Mouse (Mus musculus): ENCODE measurements at regions not wholly inside any gene's neighbourhood (a gene's known extent, or its start where the extent isn't known, plus 50 kb on each side); places are given as distances from the start of the nearest gene placed in this dataset.

DNA sequence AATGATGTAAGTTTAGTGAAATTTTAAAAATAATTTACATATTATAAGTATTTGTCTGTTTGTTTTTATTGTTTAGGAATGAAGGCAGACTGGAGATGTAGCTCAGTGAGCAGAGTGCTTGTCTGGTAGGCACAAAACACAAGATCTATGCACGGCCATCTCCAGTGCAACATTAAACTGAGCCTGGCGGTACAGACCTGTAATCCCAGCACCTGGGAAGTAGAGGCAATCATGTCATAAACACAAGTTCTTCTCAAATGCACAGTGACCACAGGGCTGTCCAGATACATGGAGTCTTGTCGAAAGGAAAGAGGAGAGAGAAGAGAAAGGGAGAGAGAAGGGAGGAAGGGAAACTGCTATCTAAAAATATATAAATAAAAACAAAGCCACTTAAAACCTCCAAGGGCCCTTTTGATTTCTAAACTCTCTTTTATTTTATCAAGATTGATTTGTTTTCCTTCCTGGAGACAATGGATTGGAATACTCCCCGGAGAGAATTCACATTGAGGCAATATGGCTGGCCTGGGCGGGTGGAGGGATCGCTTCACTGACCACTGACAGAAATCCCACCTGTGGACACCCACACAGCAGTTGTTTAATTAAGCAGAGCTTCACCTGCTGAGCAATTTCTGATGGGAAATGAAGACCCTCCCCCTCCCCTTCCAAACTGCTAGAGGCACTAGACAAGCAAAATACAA is 215.6 kb upstream of the Tll1 start:
- Histone ChIP-seq H3K27me3 (ENCODE audit: insufficient read depth, low read length) (no peaks in the 10 kb centered on the region), H3K9me3 (ENCODE audit: low read depth, low read length) (no peaks in the 10 kb centered on the region), H3K4me2 (no peak overlapping the region), H3K27ac (ENCODE audit: low read depth) (no peak overlapping the region), H3K9ac (no peak overlapping the region), H3K4me3 (ENCODE audit: low read depth, low read length) (no peak overlapping the region), H3K36me3 (ENCODE audit: insufficient read depth) (no peaks in the 10 kb centered on the region), H3K4me1 (ENCODE audit: insufficient read depth) (no peaks in the 10 kb centered on the region)
- no peak for TF ChIP-seq CTCF (IDR thresholded peaks at IDR 0.05; ENCODE audit: low read depth)
- 92% methylated on average over 6 of the region's 6 CpGs for WGBS
- ATAC-seq (ENCODE audit: insufficient read depth): no peak
- DNase-seq: no peak

DNA sequence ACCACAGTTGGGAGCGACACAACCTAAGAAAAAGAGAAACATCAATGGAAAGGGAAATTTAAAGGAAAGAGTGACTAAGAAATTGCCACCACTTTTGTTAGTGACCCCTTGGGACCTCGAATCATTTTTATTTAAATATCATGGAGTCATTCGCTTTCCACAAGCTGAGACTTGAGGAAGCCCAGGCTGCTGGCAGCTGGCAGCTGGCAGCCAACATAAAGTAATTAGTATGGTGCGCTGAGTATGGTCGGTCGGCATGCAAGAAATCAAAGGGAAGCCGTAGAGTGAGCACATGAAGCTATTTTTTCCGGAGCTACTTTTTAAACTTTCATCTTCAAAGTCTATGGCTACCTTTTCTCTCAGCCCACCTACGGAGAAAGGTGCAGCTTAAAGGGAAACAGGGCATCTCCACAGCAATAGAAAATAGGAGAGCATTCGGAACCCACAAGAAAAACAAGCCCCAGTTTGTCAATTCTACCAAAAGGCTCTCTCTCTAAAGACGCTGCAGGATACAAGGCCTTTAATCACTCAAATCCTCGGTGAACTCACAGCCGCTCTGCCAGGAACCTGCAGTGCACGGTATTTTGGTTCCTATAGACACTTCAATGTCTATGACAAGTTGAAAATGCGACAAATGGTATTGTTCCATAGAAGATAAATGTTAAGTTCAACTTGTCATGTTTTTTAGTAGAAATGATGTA is 206.6 kb upstream of the Tll1 start:
- no peak overlapping the region for H3K4me2 ChIP-seq
- no peaks in the 10 kb centered on the region for H3K4me1 ChIP-seq (ENCODE audit: insufficient read depth)
- no peak for TF ChIP-seq CTCF (IDR thresholded peaks at IDR 0.05; ENCODE audit: low read depth)
- no peak overlapping the region for H3K27ac ChIP-seq (ENCODE audit: low read depth)
- no peak overlapping the region for H3K4me3 ChIP-seq (ENCODE audit: low read depth, low read length)
- WGBS: 56% methylated on average over 15 of the region's 15 CpGs
- ATAC-seq (ENCODE audit: insufficient read depth) (peak; percentile 68), DNase-seq (peak; percentile 77)
- H3K9ac ChIP-seq: no peak overlapping the region
- no peaks in the 10 kb centered on the region for H3K36me3 ChIP-seq (ENCODE audit: insufficient read depth)
- no peaks in the 10 kb centered on the region for H3K9me3 ChIP-seq (ENCODE audit: low read depth, low read length)
- no peaks in the 10 kb centered on the region for H3K27me3 ChIP-seq (ENCODE audit: insufficient read depth, low read length)

DNA sequence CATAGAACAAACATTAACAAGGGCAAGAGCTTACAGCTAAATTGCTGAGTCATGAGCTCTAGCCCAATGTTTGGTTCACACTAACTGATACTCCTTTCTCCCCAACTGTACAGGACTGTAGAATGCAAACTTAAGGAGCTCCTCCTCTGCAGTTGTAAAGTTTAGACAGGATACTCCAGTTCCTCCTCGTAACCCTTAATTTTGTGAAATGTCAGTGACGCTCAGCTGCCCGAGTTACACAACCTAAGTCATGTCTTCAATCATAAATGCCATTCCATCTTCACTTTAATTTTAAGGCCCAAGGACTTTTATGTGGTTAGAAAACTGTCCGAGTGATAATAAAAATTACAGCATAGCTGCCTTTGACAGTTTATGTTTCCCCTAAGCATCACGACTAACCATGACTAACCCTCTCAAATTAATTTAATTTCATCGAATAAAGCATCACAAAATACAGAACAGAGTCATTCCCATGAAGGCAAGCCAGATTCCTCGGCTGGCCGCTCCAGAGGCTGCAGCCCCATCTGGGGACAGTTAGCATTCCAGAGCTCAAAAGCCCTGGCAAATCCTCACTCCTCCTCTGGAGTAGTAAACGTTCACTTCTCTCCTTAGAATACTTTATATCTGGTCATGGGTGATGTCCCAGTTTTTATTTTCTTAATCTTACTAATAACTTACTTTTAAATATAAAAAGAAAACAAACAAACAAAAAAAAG is 200.9 kb upstream of the Tll1 start:
- Histone ChIP-seq H3K27ac (ENCODE audit: low read depth) (no peak overlapping the region), H3K4me3 (ENCODE audit: low read depth, low read length) (no peak overlapping the region), H3K36me3 (ENCODE audit: insufficient read depth) (no peaks in the 10 kb centered on the region), H3K9ac (no peak overlapping the region), H3K27me3 (ENCODE audit: insufficient read depth, low read length) (no peaks in the 10 kb centered on the region), H3K4me2 (no peak overlapping the region), H3K9me3 (ENCODE audit: low read depth, low read length) (no peaks in the 10 kb centered on the region), H3K4me1 (ENCODE audit: insufficient read depth) (no peaks in the 10 kb centered on the region)
- 37% methylated on average over 9 of the region's 9 CpGs for WGBS
- DNase-seq (peak; percentile 53), ATAC-seq (ENCODE audit: insufficient read depth) (no peak)
- no peak for TF ChIP-seq CTCF (IDR thresholded peaks at IDR 0.05; ENCODE audit: low read depth)

GRCm38 (mm10) chr8:64399554-64399953 is 193.5 kb upstream of the Tll1 start:
- Histone ChIP-seq H3K9ac (no peak overlapping the region), H3K4me1 (ENCODE audit: insufficient read depth) (0 out of 2 replicates have a peak, but pooled peaks cover 5% of the 10 kb centered on the region)
- no peak for TF ChIP-seq CTCF (IDR thresholded peaks at IDR 0.05; ENCODE audit: low read depth)

GRCm38 (mm10) chr8:64397876-64398275 is 191.8 kb upstream of the Tll1 start:
- Histone ChIP-seq H3K27ac (ENCODE audit: low read depth) (no peak overlapping the region), H3K4me3 (ENCODE audit: low read depth, low read length) (no peak overlapping the region), H3K4me1 (ENCODE audit: insufficient read depth) (0 out of 2 replicates have a peak, but pooled peaks cover 5% of the 10 kb centered on the region), H3K9ac (no peak overlapping the region), H3K4me2 (no peak overlapping the region), H3K9me3 (ENCODE audit: low read depth, low read length) (no peaks in the 10 kb centered on the region), H3K27me3 (ENCODE audit: insufficient read depth, low read length) (no peaks in the 10 kb centered on the region), H3K36me3 (ENCODE audit: insufficient read depth) (no peaks in the 10 kb centered on the region)
- DNase-seq (no peak), ATAC-seq (ENCODE audit: insufficient read depth) (no peak)
- WGBS: 45% methylated on average over 4 of the region's 4 CpGs
- TF ChIP-seq CTCF (IDR thresholded peaks at IDR 0.05; ENCODE audit: low read depth): no peak

More at GRCm38 (mm10) chr8:64399554-64399953, 193.5 kb upstream of the Tll1 start:
- no peak overlapping the region for H3K4me2 ChIP-seq
- WGBS: 81% methylated on average over 3 of the region's 3 CpGs
- no peak for DNase-seq
- ATAC-seq (ENCODE audit: insufficient read depth): no peak
- H3K9me3 ChIP-seq (ENCODE audit: low read depth, low read length): no peaks in the 10 kb centered on the region
- H3K27ac ChIP-seq (ENCODE audit: low read depth): no peak overlapping the region
- no peaks in the 10 kb centered on the region for H3K36me3 ChIP-seq (ENCODE audit: insufficient read depth)
- no peak overlapping the region for H3K4me3 ChIP-seq (ENCODE audit: low read depth, low read length)
- no peaks in the 10 kb centered on the region for H3K27me3 ChIP-seq (ENCODE audit: insufficient read depth, low read length)

DNA sequence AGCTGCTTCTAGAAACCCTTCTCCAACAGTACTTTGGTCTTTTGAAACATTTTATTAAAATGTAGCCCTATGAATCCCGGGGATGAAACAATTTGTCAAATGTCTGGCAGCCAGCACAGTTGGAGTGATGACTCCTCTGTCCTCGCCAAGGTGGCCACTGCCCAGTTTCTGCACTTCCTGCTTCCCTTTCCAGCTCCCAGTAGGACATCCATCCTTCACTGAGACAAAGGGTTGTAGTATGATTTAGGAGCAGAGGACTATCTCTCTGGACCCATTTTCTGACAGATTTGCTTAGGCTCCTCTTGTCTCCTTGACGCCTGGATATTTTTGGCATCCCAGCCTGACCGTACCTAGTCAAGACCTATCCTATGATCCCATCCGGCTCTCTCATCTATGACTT is 189.7 kb upstream of the Tll1 start:
- H3K9ac ChIP-seq: no peak overlapping the region
- TF ChIP-seq CTCF (IDR thresholded peaks at IDR 0.05; ENCODE audit: low read depth): no peak
- WGBS: 71% methylated on average over 5 of the region's 5 CpGs
- H3K36me3 ChIP-seq (ENCODE audit: insufficient read depth): no peaks in the 10 kb centered on the region
- H3K4me3 ChIP-seq (ENCODE audit: low read depth, low read length): no peak overlapping the region
- no peak overlapping the region for H3K4me2 ChIP-seq
- H3K27ac ChIP-seq (ENCODE audit: low read depth): no peak overlapping the region
- DNase-seq (no peak), ATAC-seq (ENCODE audit: insufficient read depth) (no peak)
- 0 out of 2 replicates have a peak, but pooled peaks cover 5% of the 10 kb centered on the region for H3K4me1 ChIP-seq (ENCODE audit: insufficient read depth)
- H3K9me3 ChIP-seq (ENCODE audit: low read depth, low read length): no peaks in the 10 kb centered on the region
- no peaks in the 10 kb centered on the region for H3K27me3 ChIP-seq (ENCODE audit: insufficient read depth, low read length)

- Histone ChIP-seq H3K36me3 (ENCODE audit: insufficient read depth) (no peaks in the 10 kb centered on the region), H3K27ac (ENCODE audit: low read depth) (no peak overlapping the region), H3K9me3 (ENCODE audit: low read depth, low read length) (no peaks in the 10 kb centered on the region), H3K27me3 (ENCODE audit: insufficient read depth, low read length) (no peaks in the 10 kb centered on the region), H3K4me2 (no peak overlapping the region), H3K4me1 (ENCODE audit: insufficient read depth) (no peaks in the 10 kb centered on the region), H3K9ac (no peak overlapping the region), H3K4me3 (ENCODE audit: low read depth, low read length) (no peak overlapping the region)
- 65% methylated on average over 5 of the region's 5 CpGs for WGBS
- TF ChIP-seq CTCF (IDR thresholded peaks at IDR 0.05; ENCODE audit: low read depth): no peak
- DNase-seq (no peak), ATAC-seq (ENCODE audit: insufficient read depth) (no peak)
Observed at GRCm38 (mm10) chr8:64389488-64389887, 183.4 kb upstream of the Tll1 start.

Measured in lung, embryonic 14.5 days (tissue).